Mouse (Mus musculus): ENCODE results near the gene Bex1.
"Not testable (repeated sequence)": the region's sequence is repeated elsewhere in the genome, so short reads cannot be mapped to it uniquely, and the experiment has no call there.

Gene Bex1

GRCm38 (mm10) chrX:136214729-136215677 is at the start of gene Bex1, which contains the start of gene Tceal7:
Bex1 (minus strand) TSS chrX:136215513.
Tceal7 (plus strand) TSS chrX:136214779.
- DNase-seq (ENCODE audit: low spot score) = not testable (repeated sequence)

- DNase-seq (ENCODE audit: low spot score) = no peak
Measured at GRCm38 (mm10) chrX:136252023-136252729, 36.9 kb upstream of the Bex1 start.

- no peak for DNase-seq (ENCODE audit: low spot score)
Measured at GRCm38 (mm10) chrX:136249671-136250070, 34.4 kb upstream of the Bex1 start.

GRCm38 (mm10) chrX:136248811-136249210 is 33.5 kb upstream of the Bex1 start:
- peak; percentile 27 for DNase-seq (ENCODE audit: low spot score)

GRCm38 (mm10) chrX:136245521-136246071 is 30.3 kb upstream of the Bex1 start:
- DNase-seq (ENCODE audit: low spot score) = peak; percentile 12

- peak; percentile 79 for DNase-seq (ENCODE audit: low spot score)
Measured at GRCm38 (mm10) chrX:136244574-136245229, 29.4 kb upstream of the Bex1 start, which contains the start of gene Tceal9. Tceal9 (plus strand) TSS chrX:136245079.

- no peak for DNase-seq (ENCODE audit: low spot score)
Measured at GRCm38 (mm10) chrX:136243181-136243580, 27.9 kb upstream of the Bex1 start.

GRCm38 (mm10) chrX:136238118-136238517 is 22.8 kb upstream of the Bex1 start:
- DNase-seq (ENCODE audit: low spot score) = no peak

GRCm38 (mm10) chrX:136227768-136228167 is 12.5 kb upstream of the Bex1 start:
- DNase-seq (ENCODE audit: low spot score) = no peak

GRCm38 (mm10) chrX:136223714-136224113 is 8.4 kb upstream of the Bex1 start:
- no peak for DNase-seq (ENCODE audit: low spot score)

- no peak for DNase-seq (ENCODE audit: low spot score)
Measured at GRCm38 (mm10) chrX:136216303-136216702, 990 bp upstream of the Bex1 start.

- DNase-seq (ENCODE audit: low spot score) = no peak
Measured at GRCm38 (mm10) chrX:136213396-136213795, 1.9 kb downstream of the Bex1 start.

- no peak for DNase-seq (ENCODE audit: low spot score)
Measured at GRCm38 (mm10) chrX:136204406-136204805, 10.9 kb downstream of the Bex1 start.

GRCm38 (mm10) chrX:136203664-136204066 is 11.6 kb downstream of the Bex1 start, which contains the start of gene Tceal5:
Tceal5 (minus strand) TSS chrX:136203876.
- no peak for DNase-seq (ENCODE audit: low spot score)

- DNase-seq (ENCODE audit: low spot score) = no peak
Measured at GRCm38 (mm10) chrX:136203257-136203656, 12.1 kb downstream of the Bex1 start.

GRCm38 (mm10) chrX:136196873-136197272 is 18.4 kb downstream of the Bex1 start:
- no peak for DNase-seq (ENCODE audit: low spot score)

- DNase-seq (ENCODE audit: low spot score) = peak; percentile 46
Measured at GRCm38 (mm10) chrX:136195193-136195944, 19.9 kb downstream of the Bex1 start.

GRCm38 (mm10) chrX:136183107-136183506 is 32.2 kb downstream of the Bex1 start:
- DNase-seq (ENCODE audit: low spot score) = no peak

GRCm38 (mm10) chrX:136180897-136181553 is 34.3 kb downstream of the Bex1 start:
- no peak for DNase-seq (ENCODE audit: low spot score)

GRCm38 (mm10) chrX:136172786-136173185 is 42.5 kb downstream of the Bex1 start:
- no peak for DNase-seq (ENCODE audit: low spot score)

Data from testis, postnatal 14 days (tissue).